Mouse (Mus musculus): Measurements from ENCODE around the gene Apeh. TPM values are rescaled to one million over a fixed set of nuclear protein-coding genes. Genes with fewer than 3 reads are reported as not detected.

Gene Apeh
- total RNA-seq, 1 experiment from 2014 or later = 100 TPM

GRCm38 (mm10) chr9:108080168-108080567 is 14.2 kb downstream of the Apeh start, which contains the start of gene Mst1:
Gene Mst1, plus strand, starts transcription at chr9:108080436.
- DNase-seq = no peak

GRCm38 (mm10) chr9:108073141-108073930 is 21.1 kb downstream of the Apeh start:
- DNase-seq = no peak

- no peak for DNase-seq
Measured at GRCm38 (mm10) chr9:108072481-108072924, 21.9 kb downstream of the Apeh start.

GRCm38 (mm10) chr9:108071801-108072200 is 22.6 kb downstream of the Apeh start:
- DNase-seq = no peak

GRCm38 (mm10) chr9:108069529-108069928 is 24.9 kb downstream of the Apeh start:
- DNase-seq = no peak

- DNase-seq = no peak
Measured at GRCm38 (mm10) chr9:108069007-108069406, 25.4 kb downstream of the Apeh start.

- peak; percentile 71 for DNase-seq
Measured at GRCm38 (mm10) chr9:108067900-108068299, 26.5 kb downstream of the Apeh start.

- no peak for DNase-seq
Measured at GRCm38 (mm10) chr9:108067199-108067598, 27.2 kb downstream of the Apeh start.

- DNase-seq = peak; percentile 58
Measured at GRCm38 (mm10) chr9:108065491-108066011, 28.9 kb downstream of the Apeh start.

GRCm38 (mm10) chr9:108063361-108063760 is 31.0 kb downstream of the Apeh start:
- DNase-seq = no peak

GRCm38 (mm10) chr9:108062142-108062541 is 32.3 kb downstream of the Apeh start:
- DNase-seq = no peak

- DNase-seq = no peak
Measured at GRCm38 (mm10) chr9:108058291-108058690, 36.1 kb downstream of the Apeh start.

- DNase-seq = peak; percentile 59
Measured at GRCm38 (mm10) chr9:108057262-108057562, 37.2 kb downstream of the Apeh start.

- DNase-seq = no peak
Measured at GRCm38 (mm10) chr9:108056361-108057261, 37.8 kb downstream of the Apeh start.

- DNase-seq = no peak
Measured at GRCm38 (mm10) chr9:108055661-108056237, 38.7 kb downstream of the Apeh start.

- no peak for DNase-seq
Measured at GRCm38 (mm10) chr9:108055061-108055460, 39.3 kb downstream of the Apeh start.

GRCm38 (mm10) chr9:108054331-108055040 is 39.9 kb downstream of the Apeh start:
- DNase-seq = no peak

- no peak for DNase-seq
Measured at GRCm38 (mm10) chr9:108053665-108054225, 40.7 kb downstream of the Apeh start.

- peak; percentile 95 for DNase-seq
Measured at GRCm38 (mm10) chr9:108052885-108053664, 41.3 kb downstream of the Apeh start, which contains the start of gene Amigo3. Gene Amigo3, plus strand, starts transcription at chr9:108053159.

GRCm38 (mm10) chr9:108052411-108052810 is 42.0 kb downstream of the Apeh start:
- DNase-seq = no peak

GRCm38 (mm10) chr9:108051931-108052220 is 42.5 kb downstream of the Apeh start:
- DNase-seq = no peak
